Mouse (Mus musculus): ENCODE data around the gene Olfr1247.
"Not testable (repeated sequence)": the region's sequence is repeated elsewhere in the genome, so short reads cannot be mapped to it uniquely, and the experiment has no call there.

Olfr1247 gene

DNA sequence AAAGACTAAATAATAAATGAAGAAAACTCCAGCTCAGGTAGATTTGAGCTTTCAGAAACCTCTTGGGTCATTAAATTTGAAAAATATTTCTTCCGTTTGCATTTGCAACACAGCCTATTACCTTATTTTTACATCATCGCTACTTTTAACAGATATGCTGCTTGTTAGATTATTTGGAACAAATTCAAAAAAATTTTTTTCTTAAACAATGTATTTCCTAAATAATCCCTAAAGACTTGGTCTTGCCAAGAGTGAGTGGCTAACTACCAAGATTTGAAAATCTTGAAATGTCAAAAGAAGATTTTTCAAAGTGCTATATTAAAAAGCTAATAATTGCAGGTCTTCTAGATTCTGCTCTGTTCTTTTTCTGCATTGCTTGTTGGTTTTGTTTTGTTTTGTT is at the start of gene Olfr1247:
Gene Olfr1247, minus strand, starts transcription at position 101 of the 400 bp plus-strand sequence.
- DNase-seq (ENCODE audit: low spot score): no peak

DNA sequence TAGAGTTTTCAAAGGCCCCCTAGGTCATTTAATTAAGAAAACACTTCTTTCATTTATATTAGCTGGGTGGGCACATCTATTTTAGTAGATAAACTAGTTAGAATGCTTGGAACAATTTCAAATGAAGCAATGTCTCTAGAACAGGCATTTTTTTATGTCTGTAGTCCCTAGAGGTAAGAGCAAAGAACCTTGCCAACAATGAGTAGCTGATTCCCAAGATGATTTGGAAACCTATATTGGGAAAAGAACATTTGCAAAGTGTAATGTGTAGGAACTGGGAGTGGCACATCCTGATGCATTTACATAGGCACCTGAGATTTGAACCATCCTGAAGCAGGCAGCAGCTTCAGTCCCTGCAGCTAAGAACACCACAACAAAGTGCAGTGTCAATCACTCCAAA is 47.4 kb upstream of the Olfr1247 start, which contains the start of gene Olfr1250:
Gene Olfr1250, minus strand, starts transcription at position 101 of the 400 bp plus-strand sequence.
- DNase-seq (ENCODE audit: low spot score): no peak

DNA sequence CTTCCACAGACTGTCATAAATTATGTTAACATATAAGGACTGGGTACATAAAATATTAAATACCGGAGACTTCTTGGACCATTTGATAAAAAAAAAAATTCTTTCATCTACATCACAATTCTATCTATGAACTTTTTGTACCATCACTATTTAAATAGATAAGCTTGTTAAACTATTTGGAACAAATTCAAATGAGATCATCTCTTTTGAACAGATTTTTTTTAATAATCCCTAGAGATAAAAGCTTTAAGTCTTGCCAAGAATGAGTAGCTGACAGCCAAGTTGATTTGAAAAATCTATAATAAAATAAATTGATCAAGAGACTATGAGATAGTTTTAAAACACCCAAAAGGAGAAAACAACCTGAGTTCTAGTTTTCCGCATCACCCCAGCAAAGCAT is 21.0 kb upstream of the Olfr1247 start, which contains the start of gene Olfr1249:
Gene Olfr1249, minus strand, starts transcription at position 101 of the 400 bp plus-strand sequence.
- DNase-seq (ENCODE audit: low spot score): no peak

DNA sequence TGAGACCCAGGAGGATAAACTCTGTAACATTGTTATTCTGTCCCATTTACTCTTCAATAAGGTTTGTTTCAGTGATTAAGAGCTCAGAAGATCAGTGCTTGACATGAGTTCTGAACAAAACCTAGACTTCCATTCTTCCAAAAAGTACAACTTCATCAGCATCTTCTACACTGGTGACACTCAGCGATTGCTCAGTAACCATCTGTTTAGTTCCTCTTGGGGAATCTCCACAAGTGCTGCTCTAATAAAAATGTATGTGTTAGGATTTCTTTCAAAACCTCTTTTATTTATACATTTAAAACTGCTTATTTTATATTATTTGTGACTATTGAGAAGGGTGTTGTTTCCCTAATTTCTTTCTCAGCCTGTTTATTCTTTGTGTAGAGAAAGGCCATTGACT is 4.2 kb upstream of the Olfr1247 start, which contains the start of gene Olfr1248:
Gene Olfr1248, minus strand, starts transcription at position 101 of the 400 bp plus-strand sequence.
- not testable (repeated sequence) for DNase-seq (ENCODE audit: low spot score)

DNA sequence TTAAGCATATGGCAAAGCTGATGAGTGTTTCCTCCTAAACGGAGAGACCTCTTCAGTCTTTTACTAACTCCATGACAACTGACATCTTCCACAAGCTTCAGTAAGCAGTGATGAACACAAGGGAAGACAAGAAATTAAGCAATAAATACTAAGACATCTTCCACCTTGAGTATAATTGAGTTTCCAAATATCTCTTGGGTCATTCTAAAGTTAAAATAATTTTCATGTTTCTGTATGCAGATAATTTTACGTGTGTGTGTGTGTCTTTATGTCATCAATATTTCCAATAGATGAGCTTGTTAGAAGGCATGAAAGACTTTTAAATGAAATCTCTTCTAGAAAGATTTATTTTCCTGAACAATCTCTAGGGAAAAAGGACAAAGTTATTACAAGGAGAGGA is 20.9 kb downstream of the Olfr1247 start, which contains the start of gene Olfr1246:
Gene Olfr1246, minus strand, starts transcription at position 101 of the 400 bp plus-strand sequence.
- no peak for DNase-seq (ENCODE audit: low spot score)

DNA sequence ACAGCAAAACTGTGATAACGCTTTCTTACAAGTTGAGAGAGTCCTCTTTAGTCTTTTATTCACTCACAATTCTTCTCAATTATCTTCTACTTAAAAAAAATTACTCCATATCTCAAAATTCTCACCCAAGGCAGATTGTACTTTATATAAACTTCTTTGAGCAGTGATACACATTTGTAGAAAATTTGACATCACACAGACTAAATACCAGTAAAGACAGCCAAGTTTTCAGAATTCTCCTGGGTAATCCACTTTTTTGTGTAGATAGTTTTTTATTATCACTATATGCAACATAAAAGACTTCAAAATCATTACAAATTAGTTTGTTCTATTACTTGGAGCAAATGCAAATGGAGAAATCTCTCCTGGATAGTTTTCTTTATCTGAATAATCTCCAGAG is 35.6 kb downstream of the Olfr1247 start, which contains the start of gene Olfr1245:
Gene Olfr1245, minus strand, starts transcription at position 101 of the 400 bp plus-strand sequence.
- no peak for DNase-seq (ENCODE audit: low spot score)

DNA sequence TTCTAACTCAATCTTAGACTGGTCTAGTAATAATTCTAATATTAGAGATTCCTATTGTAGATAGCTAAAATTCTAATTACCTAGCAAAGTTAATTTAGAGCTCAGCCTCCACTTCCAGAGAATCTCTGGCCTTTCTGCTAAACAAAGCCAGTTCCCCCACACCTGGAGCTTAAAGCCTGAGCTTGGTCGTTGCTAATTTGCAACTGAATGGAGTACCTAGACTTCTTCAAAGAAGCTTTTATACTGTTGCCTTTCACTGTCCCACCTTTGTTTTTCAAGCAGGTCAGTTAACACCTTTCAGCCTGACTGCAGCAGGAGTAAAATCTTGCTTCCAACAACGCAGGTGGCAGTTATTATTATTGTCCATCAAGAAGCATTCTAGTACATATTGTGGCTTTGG is 51.2 kb downstream of the Olfr1247 start:
- not testable (repeated sequence) for DNase-seq (ENCODE audit: low spot score)
